Mouse (Mus musculus): Measurements from ENCODE around the gene Kif5c. TPM values are rescaled to one million over a fixed set of nuclear protein-coding genes. Genes with fewer than 3 reads are reported as not detected.

Gene Kif5c
- polyA plus RNA-seq, 1 experiment = not detected

DNA sequence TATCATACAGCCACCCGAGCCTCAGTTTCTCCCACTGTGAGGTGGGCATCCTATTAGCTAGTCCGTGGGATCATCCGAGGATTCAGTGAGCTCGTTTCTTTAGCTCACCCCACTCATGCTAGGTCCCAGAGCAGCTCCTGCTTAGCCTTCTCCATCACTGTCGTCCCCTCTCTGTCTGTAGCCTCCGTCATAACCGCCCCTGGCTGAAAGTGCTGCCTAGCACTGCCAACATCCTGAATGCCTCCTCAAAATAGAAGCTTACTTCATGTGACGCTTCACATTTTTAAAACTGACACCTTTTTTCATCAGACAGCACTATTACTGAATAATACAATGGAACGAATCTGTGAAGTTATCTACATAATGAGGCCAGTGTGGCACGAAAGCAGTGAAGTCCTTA lies 30.1 kb downstream of the Kif5c start:
- TF ChIP-seq GATA1 (IDR thresholded peaks at IDR 0.05; ENCODE audit: low read length) = no peak

DNA sequence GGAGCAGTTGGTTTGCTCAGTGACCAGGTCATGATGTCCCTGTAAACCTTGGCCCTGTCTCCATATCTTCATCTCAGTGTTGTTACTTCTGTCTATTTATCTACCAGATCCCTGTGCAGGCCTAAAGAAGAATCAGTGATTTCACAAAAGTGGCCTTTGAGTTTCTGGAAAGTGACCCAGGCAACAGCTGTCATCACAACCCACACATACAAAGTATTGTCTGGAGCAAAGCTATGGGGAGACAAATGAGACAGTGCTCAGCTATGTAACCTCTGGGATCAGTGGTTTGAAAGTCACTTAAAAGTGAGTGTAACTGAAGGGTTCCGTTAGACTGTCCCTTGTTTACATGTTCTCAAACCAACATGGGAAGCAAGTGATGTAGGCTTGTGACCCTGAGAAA lies 32.6 kb downstream of the Kif5c start:
- TF ChIP-seq GATA1 (IDR thresholded peaks at IDR 0.05; ENCODE audit: low read length) = no peak

DNA sequence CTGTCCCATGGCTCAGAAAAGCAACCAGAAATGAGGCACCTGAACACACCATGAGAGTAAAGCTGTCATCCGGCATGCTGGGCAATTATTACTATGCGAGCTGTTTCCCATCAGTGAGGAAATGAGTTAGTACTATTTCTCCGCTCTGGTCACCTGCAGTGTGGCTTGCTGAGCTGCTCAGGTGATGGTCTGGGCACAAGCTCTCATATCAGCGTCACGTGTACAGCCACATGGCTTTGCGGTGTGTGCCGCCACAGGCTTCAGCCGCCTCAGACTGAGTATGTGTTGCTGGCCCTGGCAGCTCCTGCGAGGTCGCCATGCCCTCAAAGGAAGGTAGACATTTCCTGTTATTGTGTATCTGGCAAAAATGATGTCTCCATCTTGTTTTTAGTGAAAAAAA lies 35.5 kb downstream of the Kif5c start:
- TF ChIP-seq GATA1 (IDR thresholded peaks at IDR 0.05; ENCODE audit: low read length) = no peak

DNA sequence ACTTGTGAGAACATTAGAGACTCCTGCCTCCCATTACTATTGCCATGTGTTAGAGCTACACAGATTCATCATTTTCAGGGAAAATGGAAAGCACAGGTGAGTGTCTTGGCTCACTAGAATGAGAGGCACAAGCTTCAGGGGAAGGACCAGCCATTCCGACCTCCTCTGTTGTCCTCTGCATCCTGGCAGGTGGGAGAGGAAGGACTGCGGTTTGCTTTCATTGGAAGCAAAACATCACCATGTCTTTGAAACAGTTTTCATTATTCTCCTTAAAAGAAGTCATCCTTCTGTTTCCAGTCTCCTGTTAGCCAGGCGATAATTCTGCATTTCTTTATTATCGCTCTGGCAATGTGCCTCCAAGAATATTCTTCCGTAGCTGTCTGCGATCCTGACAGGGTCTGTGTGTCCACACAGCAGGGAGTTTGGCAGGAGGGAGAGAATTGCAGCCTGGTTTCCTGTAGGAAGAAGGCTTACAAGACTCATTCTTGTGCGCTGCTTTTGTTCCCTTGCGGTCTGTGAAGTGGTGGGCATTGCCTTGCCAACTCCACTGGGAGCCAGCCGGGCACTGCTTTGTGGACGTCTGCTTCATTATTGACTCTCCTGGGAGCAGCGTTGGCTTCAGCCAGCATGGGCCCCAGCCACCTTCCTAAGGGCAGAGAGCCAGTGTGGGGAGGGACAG lies 36.2 kb downstream of the Kif5c start:
- no peak for TF ChIP-seq GATA1 (IDR thresholded peaks at IDR 0.05; ENCODE audit: low read length)

DNA sequence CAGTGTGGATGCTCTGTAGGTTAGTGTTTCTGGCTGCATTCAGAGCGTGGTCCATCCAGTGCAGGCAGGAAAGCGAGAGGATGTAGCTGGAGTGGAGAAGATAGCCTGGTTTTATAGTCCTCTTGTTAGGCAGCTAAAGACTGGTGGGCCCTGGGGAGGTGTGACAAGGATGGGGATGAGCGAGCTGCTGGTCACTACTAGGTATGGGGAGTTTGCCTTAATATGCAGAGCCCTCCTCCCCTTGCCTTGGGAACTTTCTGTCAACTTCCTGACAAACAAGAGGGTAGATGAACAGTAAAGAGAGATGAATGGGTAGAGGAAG lies 36.7 kb downstream of the Kif5c start:
- TF ChIP-seq GATA1 (IDR thresholded peaks at IDR 0.05; ENCODE audit: low read length) = no peak

DNA sequence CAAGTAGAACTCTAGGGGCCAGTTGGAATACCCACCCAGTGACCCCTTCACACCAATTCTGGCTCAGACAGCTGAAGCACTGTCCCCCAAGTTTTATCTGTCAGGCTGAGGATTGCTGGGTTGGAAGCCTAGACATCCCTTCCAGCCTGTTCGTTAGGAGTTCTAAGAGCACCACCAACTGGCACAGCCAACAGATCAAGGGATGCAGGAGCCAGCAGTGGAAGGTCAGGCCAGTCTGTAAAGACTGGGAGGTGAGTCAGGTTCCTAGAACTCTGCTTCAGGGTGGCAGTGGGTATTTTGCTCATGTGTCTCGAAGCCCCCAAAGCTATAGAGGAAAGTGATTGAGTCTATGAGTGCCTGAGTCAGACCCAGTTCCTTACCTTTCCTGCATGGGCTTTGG lies 37.9 kb downstream of the Kif5c start:
- TF ChIP-seq GATA1 (IDR thresholded peaks at IDR 0.05; ENCODE audit: low read length) = no peak

DNA sequence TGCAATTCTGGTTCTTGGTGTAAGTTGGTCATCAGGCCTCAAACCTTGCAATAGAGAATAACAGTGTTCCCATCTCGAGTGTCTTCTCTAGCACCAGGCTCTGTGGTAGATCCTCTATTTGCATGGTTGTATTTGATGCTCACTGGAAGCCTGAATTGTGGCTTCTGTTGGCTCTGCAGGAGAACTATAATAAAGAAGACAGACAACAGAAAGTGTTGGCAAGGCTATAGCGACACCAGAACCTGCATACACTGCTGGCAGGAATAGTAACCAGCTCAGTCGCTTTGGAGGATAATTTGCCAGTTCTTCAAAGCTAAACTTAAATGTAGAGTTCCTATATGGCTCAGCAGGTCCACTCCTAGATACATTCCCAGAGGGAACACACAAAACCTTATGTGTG lies 38.6 kb downstream of the Kif5c start:
- no peak for TF ChIP-seq GATA1 (IDR thresholded peaks at IDR 0.05; ENCODE audit: low read length)

DNA sequence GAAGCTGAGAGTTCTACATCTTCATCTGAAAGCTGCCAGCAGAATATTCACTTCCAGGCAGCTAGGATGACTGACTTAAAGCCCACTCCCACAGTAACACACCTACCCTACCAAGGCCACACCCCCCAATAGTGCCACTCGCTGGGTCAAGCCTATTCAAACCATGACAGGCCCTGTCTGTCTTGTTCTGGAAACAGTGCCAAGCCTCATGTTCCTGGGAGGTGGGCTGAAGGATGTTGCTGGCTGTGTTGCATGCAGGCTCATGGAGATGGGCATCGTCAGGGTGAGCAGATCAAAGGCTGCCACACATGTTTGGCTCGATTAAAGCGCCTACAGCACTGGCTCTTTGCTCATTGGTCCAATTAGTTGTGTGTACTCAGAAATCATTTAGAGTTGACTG lies 39.9 kb downstream of the Kif5c start:
- TF ChIP-seq GATA1 (IDR thresholded peaks at IDR 0.05; ENCODE audit: low read length) = no peak

DNA sequence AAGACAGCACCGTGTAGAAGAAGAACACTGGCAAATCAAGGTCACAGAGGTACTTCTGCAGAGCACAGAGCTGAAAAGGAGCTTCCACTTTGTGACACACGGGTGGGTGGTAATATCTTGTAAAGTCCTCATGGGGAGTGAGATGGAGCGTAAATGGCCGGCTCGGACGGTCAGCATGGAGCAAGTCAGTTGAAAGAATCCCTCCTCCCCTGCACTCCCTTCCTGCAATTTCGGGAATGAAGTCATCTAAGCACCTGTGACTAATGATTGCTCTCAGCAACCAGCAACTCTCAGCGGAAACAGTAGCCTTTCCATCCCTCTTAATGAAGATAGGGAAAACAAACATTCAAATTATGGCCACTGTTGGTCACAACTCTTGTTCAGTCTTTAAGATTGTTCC lies 40.9 kb downstream of the Kif5c start:
- no peak for TF ChIP-seq GATA1 (IDR thresholded peaks at IDR 0.05; ENCODE audit: low read length)

DNA sequence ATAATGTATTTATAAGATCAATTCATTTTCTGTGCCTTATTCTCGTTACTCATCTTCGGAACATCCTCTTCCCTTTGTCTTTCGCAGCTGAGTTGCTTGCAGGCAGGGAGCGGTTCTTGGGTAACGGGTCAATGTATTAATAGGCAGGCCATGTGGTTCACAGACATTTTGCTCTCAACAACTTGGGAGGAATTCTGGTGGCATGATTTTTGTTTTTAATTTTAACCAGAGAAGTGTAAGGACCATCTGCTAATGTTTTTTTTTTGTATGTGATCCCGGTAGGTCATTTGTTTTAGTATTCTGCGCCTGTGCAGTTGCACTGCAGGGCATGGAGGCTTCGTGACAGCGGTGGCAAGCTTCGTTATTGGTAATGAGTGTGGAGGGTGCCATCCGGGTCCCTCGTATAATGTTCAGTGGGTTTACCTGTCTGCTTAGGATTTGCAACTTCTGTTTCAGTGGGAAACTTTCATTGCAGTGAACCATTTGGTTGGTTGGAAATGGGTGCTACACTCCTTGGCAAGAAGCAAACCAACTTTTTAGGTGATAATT lies 41.4 kb downstream of the Kif5c start:
- TF ChIP-seq GATA1 (IDR thresholded peaks at IDR 0.05; ENCODE audit: low read length) = no peak

DNA sequence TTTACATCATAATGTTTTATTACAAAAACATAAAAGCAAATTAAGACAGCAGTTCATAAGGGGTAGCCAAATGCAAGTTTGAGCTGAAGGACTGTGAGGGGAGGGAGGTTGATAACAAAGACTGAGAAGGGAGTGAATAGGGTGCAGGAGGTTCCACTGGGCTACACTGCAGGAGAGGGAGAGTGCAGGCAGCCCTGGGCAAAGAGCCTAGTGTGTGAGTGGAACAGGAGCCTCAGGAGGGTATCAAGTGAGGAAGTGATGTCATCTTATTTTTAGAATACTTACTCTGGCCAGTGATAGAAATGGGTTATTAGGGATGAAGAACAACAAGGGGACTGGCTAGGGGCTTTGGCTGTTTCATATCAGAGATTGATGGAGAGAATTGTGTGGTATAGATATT lies 42.2 kb downstream of the Kif5c start:
- no peak for TF ChIP-seq GATA1 (IDR thresholded peaks at IDR 0.05; ENCODE audit: low read length)

DNA sequence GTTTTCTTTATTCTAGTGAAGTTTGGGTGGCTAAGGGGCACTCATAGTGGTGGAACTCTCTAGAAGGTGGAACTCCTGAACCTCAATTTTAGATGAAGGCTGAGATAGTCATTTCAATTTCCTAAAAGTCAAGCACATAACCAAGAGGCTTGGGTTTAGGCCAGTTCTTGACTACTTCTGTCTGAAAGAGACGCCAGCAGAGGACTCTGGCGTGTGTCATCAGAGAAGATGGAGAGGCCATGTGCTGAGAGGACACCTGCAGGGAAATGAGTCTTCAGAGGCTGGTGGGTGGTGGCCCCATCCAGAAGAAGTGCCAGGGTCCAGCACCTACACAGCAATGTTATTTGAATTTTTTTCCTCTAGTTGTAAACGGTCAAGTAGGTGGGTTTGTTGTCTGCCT lies 42.8 kb downstream of the Kif5c start:
- TF ChIP-seq GATA1 (IDR thresholded peaks at IDR 0.05; ENCODE audit: low read length) = no peak

DNA sequence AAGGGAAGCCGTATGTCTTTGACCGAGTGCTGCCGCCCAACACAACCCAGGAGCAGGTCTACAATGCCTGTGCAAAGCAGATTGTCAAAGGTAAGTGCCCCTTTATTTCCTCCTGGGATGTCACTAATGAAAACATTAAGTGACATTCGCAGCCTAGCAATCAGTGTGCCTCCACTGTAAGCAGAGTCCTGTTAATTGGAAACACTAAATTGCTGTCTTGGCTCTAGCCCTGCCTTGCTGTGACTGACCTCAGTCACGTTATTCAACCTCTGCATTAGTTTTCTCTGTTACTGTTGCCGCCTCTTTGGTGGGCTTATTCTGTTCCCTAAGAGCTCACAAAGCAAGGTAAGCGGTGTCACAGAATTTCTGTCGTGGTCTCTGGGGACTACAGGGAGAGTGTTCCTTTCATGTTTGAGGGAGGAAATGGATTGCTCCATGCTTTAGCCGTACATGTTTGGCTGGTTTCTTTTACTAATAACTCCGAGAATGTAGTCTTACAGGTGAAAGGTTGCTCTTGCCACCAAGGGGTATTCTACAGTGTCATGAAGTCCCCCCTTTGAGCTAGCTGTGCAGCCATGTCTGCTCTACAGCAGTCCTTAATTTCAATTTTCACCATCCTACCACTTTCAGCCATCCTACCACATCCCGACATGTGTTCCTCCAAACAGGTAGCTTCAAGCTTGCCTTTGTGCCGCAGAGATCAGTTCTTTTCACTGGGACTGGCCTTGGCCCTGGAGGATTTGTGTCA lies 52.8 kb downstream of the Kif5c start:
- TF ChIP-seq GATA1 (IDR thresholded peaks at IDR 0.05; ENCODE audit: low read length) = no peak

DNA sequence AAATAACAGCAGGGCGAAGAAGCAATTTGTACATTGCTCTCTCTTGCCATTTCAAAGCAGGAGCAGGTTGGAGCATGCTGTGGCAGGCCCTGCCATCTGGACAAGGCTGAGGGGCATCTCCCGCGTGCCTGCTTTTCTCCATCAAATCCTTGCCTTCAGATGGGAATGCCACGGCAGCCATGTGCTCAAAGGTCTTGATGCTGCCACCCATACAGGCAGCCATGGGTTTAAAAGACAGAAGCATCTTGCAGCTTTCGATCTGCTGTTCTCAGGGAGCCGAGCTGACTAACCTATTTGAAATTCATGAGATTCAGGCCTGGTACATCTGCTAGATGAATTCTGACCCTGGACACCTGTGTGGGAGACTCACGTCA lies 53.4 kb downstream of the Kif5c start:
- no peak for TF ChIP-seq GATA1 (IDR thresholded peaks at IDR 0.05; ENCODE audit: low read length)

DNA sequence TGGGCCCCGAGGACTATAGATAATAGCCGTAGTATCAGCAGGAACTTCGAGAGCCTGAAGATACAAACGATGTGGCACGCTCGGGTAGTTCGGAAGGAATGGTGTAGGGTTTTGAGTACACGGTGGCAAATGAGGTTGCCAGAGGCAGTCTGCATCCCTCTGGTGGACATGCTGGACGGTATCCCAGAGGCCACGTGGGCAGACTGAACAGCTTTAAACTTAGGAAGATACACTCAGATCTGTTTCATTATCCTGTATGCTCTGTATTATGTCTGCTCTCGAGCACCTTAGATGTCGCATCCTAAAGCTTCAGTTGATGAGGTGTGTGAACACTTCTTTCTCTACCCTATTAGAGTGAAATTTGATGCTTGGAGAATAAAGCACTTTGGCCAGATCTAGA lies 56.9 kb downstream of the Kif5c start:
- TF ChIP-seq GATA1 (IDR thresholded peaks at IDR 0.05; ENCODE audit: low read length) = no peak

DNA sequence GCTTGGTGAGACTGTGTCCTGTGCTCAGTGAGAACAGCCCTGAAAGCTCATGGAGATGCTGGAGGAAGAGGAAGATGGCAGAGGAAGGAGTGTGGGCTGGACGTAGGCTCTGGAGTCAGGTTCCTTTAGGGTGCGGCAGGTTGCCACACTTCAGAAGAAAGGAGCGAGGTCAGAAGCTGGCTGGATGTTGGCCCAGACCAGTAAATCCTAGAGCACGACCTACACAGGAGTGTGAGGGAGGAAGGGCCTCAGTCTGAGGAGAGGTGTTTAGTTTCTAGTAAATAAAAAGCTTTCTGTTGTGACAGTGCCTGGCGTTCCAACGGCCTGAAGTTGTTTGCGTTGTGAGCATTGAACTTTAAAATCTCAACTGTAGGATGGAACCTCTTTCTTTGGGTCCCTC lies 59.3 kb downstream of the Kif5c start:
- TF ChIP-seq GATA1 (IDR thresholded peaks at IDR 0.05; ENCODE audit: low read length) = no peak
